Mouse (Mus musculus) 3T3-L1 (cell line): ENCODE data around the gene Cyb5r4.
A peak's percentile ranks its signal among the peaks of the same experiment; 100 is the strongest.
"Not testable (repeated sequence)": the region's sequence is repeated elsewhere in the genome, so short reads cannot be mapped to it uniquely, and the experiment has no call there.

Experiments
- DNase-seq: peaks from one replicate; pipeline ENCODE4 v3.0.0-alpha.2; 2015; ENCODE audit warnings: low read depth, low spot score

The Cyb5r4 gene

DNA sequence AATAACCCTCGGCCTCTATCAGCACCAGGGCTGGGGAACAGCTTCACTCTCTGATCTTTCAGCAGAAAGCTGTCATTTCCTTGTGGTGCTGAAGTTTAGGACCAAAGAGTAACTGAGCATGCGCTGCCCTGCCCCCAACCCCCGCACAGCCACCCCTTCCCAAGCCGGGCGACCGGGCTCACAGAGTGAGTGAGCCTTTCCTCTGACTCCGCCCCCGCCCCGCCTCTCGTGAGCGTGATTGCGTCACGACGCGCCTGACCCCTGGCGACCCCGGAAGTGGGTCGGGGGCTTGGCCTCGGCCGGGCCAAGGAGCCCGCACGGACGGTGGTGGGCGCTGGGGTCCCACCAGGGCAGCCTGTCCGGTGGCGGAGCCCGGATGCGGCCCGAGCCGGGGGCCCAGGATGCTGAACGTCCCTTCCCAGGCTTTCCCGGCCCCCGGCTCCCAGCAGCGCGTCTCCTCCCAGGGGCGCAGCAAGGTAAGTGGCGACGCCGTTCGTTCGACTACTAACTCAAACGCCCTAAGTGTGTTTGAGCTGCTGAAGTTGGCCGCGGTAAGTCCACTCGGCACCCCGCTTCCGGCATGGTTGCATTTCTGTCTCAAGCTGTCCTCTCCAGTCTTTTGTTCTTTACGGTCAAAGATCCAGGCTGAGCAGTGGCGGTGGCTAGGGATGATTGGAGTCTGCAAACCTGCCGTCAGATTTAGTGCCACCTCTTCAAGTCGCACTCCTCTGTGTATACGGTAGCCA, at the start of gene Cyb5r4:
Gene Cyb5r4 (plus strand): TSS at position 237 of the 746 bp plus-strand sequence.
- peak; percentile 96 for DNase-seq

DNA sequence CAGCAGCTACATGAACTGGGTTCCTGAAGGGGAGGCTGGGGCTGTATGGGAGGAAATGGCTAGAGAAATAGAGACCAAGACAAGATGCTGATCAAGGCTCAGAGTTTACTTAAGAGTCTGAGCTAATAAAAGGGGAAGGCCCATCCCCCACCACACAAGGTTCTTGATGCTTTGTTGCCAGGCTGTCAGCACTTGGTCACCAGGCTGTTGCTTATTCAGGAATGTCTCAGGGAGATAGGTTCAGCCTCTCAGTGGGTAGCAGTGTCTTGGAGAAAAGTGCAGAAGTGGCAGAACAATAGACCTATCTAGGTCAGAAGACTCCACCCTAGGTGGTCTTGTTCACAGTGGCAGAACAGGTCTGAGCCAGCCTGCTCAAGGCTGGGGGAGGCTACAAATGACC, 49.3 kb upstream of the Cyb5r4 start:
- not testable (repeated sequence) for DNase-seq

DNA sequence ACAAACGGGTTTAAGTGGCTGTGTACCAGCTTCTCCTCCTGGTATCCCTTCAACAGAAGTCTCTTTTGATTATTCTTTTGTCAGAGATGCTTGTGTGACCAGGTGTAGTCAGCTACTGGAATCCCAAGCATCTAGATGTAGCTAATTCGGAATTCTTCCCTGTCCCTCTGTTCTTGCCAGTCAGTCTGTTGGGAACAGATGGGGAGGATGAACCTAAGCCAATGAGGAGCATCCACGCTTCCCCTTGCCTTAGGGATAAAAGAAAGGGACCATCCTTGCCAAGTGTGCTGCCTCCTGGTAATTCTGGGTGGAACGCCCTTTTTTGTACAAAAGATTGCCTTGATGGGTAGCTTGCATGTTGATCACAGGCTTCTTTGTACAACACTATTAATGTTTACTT, 48.3 kb upstream of the Cyb5r4 start:
- DNase-seq = no peak

DNA sequence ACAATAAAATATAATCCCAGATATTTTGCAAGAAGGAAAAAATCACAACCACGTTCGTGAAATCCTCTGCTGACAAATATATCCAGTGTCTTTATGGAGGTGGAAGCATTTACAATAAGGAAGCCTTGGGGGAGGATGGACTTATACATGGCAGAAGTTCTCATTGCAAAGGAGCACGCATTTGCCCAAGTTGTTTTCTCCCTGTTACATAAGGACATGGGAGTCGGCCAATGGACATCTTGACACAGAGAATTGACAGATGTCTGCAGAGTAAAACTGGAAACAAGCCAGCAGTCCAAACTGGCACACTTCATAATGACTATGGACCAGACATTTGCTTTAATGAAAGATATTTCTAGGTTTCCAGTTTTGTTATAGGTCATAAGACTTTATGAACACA, 44.9 kb upstream of the Cyb5r4 start:
- no peak for DNase-seq

DNA sequence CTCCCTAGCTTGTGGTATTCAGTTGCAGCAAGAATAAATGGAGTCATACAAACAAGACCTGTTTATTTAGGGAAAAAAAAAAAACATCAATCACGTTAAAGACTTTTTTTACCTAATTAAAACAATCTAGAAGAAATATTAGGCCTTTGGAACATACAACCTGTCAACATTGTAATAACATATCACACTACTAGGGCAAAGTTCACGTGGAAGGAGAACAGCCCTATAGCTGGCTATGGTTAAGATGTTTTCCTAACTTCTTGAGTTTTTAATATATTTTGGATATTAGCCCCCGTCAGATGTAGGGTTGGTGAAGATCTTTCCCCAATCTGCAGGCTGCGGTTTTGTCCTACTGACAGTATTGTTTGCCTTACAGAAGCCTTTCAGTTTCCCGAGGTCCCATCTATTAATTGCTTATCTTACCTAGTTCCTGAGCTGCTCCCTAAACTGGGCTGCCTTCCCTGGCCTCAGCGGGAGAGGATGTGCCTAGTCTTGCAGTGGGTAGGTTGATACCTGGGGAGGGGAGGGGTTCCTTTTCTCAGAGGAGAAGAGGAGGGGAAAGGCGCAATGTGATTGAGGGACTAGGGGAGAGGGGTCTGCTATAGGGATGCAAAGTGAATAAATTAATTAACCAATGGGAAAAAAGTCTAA, 43.4 kb upstream of the Cyb5r4 start:
- no peak for DNase-seq

DNA sequence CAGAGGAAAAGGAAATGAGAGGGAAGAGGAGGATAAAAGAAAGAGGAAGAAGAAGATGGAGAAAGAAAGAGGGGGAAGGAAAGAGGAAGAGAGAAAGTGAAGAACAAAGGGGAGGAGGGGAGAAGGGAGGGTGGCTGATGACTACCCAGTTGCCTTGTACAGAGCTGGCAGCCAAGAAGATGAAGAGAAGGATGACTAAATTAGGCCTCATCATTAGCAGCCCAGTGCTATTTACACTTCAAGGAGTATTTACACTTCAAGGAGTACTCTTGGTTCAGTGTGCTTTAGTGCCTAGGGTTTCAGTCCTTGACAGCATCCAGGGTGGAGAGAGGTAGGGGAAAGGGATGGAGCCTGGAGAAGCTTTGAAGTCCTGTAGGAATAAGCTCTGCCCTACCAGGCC, 41.8 kb upstream of the Cyb5r4 start:
- no peak for DNase-seq

DNA sequence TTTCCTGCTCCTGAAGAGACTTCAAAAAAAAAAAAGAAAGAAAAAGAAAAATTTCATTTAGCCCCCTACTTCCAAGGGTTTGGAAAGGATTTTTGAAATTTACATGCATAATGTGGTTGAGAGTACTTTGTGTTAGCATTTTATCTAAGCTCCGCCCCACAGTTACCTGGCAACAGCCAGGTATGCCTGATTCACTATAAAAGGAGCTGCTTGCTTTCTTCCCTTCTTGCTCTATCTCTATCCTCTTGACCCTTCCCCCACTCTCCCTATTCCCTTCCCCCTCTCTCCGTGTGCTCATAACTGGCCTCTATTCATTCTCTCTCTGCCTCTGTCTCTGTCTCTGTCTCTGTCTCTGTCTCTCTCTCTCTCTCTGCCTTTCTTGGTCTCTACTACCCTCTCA, 40.9 kb upstream of the Cyb5r4 start:
- no peak for DNase-seq

DNA sequence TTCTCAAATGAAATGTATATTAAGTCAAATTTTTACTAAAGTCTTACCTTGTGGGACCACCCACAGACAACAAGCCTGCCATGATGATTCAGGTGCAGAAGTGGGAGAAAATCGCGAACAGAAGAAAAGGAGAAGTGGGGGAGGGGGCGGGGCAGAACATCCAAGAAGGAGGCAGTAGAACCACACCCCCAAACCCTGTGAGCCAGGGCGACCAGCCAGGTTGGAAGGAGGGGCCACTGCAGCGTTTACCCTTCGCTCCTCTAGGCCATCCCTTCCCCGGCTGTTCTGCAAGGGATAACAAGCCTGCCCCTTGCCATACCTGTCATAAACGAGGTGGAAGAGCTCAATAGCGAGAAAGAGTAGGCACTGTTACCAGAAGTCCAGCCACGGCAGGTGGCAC, 40.3 kb upstream of the Cyb5r4 start:
- no peak for DNase-seq

DNA sequence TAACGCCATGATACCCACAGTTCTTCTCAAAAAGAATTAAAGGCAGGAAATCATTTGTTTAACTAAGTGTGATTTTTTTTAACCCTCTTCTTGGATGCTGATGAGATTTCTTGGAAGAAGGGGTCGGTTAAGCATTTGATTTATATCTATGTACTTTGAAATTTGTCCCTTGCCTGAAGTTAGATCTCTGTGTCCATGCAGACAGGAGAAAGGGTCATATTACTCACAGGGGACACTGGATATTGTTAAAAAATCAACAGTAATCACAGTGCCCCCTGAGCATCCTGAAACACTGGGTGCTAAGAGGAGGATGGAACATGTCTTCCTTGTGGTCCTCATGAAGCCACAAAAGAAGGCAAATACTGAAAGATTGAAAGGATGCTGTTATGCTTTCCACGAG, 37.2 kb upstream of the Cyb5r4 start:
- no peak for DNase-seq

DNA sequence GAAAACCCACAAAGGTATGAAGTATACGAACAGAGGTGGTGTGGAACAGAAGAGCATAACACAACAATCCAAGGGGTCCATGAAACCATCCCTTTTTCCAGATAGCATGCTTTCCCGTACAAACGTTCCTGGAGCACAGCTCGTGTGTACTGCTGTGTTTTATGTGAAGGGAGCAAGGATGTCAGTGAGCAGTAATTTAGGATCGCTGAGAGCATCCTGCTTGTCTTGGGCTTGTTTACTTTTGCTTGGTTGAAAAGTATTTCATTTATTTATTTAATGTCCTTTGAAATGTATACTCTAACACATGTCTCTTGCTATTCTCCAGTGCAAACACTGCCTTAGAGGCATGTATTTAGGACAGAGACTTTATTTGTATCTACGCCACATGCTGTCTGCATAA, 36.7 kb upstream of the Cyb5r4 start:
- no peak for DNase-seq

DNA sequence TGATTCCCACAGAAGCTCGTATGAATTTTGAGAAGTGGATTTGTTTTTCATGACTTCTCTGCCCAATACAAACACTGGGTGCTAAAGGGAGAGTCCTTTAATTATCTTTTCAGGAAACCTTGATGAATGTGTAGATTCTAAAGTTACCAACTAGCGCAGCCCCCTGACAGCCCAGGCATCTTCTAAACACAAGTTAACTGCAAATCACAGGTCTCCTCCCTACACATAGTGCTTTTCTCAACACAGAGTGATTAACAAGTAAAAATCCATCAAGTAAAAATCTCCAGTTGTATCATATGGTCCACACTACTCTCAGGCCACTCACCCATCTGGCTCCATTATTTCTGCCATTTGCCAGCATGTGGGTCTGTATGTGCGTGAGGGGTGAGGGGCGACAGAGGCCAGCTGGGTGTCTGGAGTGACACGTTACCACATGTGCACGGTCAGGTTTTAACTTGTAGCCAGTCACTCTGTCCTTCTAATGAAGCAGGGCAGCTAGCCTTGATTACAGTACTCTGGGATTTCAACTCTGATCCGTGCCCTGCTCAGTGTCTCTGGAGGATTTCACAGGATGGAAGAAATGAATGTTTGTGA, 35.0 kb upstream of the Cyb5r4 start:
- DNase-seq = no peak

DNA sequence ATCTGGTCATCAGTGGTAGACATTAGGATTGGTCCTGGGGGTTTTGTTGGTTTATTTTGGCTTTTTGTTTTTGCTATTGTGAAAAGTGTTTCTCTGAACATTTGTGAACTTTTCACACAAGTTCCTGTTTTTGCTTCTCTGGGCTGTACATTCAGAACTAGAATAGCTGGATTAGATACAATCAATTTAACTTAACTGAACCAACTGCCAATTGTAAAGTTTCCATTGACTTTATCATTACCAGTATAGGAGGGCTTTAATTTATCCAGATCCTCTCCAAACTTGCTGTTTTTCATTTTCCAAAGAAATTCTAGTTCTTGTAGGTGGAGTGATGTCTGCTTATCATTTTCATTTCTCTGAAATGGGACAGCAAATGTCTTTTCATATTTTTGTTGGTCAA, 32.0 kb upstream of the Cyb5r4 start:
- no peak for DNase-seq

DNA sequence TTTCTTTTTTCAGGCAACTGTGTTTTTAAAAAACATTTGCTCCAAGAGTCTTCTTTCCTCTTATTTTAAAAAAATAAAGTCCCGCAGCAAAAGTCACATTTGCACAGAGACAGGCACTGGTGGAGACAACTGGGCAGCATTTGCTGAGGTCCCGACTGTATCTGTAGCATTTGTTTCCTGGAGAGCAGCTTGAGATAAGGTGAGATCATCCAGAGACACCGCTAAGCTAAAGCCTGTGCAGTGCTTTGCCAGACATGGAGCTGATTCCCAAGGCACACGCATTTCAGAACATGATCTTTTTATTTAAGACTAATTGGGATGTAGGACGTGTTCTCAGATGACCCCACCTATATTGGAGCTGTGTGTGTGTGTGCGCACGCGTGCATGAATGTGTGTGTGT, 30.1 kb upstream of the Cyb5r4 start:
- DNase-seq = no peak

DNA sequence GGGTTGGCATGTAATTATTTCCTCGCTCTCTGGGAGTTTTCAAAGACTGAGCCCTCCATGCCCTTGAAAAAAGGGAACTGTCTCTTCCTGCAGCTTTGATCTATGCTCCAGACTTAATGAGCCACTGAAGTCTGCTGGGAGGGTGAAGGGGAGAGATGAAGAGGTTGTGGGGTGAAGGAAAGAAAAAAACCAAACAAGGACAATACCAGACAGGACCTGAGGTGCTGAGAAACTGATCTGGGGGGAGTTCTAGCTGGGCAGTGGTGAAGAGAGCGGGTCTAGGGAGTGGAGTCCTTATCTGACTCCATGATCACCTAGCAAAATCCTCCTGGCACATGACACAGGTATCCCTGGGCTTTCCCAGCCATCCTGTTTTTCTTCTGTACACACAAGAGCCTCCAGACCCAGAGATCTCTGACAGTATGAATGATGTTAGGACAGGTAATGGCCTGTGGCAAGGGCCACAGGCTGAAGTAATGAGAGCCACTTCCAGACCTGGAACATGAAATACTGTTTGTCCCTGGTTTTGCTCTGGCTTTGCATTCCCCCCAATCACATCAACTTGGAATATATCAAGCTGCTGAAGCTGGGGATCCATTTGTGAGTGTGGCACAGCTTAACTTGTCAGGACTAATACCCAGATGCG, 24.6 kb upstream of the Cyb5r4 start:
- no peak for DNase-seq

DNA sequence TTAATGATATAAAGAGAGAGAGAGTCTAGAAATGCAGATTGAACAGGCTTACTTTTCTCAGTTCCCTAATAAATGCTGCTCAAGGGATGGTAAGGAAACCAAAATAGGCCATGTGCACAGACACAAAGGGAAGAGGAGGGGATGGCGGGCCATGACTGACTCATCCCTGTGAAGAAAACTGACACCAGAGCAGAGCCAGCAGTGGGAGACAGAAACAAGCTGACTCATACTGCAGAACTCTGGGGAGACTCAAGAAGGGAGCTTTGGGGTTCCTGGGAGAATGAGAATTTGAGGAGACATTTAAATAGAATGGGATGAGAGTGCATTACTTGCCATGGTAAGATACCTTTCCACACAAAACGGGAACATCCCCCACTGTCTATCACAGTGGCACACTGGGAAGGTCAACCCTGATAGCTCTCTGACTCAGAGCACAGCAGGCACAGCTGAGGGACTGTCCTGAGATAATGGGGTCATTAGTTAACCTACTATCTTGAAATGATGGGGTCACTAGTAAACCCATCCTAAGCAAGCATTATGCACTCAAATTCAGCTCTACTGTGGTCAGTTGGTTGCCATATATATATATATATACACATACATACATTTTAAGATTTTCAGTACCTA, 21.7 kb upstream of the Cyb5r4 start:
- peak; percentile 83 for DNase-seq

DNA sequence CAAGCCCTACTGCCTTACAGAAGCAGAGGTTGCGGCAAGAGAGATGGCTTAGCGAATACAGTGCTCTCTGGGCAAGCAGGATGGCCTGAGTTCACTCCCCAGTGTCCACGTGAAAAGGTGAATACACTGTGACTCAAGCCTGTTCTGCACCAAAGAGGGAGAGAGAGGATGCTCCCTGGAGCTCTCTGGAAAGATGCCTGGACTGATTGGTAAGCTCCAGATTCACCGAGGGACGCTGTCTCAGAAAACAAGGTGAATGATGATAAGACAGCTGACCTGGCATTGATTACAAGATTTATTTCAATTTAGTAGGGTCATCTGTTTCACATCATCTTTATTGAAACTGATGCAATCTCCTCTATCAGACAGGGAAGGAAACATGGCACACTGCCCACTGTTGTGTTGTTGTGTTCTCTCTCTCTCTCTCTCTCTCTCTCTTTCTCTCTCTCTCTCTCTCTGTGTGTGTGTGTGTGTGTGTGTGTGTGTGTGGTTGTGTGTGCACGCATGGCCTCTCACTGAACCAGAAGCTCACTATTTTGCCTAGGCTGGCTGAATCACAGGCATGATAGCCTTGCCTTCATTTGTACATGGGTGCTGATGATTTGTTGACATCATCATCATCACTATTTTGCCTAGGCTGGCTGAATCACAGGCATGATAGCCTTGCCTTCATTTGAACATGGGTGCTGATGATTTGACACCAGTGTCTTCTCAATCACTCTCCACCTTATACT, 16.9 kb upstream of the Cyb5r4 start:
- DNase-seq = peak; percentile 23

DNA sequence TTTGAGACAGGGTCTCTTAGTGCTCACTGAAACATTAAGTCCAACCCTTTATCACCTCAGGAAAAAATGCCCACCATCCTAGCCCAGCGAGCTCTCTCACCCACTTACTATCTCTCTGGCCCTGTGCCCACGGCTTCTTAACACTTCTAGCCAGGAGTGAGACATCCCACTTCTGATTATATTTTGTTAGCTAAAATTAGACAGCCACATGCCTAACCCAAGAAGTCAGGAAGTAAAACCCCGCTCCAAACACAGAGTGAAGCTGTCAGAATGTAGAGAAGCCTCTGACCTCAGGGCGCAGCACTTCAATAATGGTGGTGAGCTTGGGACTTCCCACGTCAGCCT, 16.4 kb upstream of the Cyb5r4 start:
- DNase-seq = no peak

DNA sequence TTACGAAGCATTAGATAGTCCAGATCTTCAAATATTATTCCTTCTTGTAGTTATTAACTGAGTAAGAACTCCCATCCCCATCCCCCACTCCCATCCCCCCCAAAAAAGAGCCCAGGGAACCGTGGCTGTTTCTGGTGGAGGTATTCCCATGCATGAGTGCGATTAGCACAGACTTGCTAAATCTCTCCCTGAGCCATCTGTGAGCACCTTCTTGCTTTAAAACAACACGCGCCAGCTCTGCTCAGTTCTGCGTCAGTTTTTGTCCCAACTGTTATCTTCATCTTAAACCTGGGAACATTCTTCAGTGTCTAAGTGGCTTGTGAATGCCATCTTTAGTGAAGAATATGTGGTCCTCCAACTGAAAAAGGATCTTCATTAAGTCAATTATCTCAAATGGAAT, 13.3 kb upstream of the Cyb5r4 start:
- no peak for DNase-seq

DNA sequence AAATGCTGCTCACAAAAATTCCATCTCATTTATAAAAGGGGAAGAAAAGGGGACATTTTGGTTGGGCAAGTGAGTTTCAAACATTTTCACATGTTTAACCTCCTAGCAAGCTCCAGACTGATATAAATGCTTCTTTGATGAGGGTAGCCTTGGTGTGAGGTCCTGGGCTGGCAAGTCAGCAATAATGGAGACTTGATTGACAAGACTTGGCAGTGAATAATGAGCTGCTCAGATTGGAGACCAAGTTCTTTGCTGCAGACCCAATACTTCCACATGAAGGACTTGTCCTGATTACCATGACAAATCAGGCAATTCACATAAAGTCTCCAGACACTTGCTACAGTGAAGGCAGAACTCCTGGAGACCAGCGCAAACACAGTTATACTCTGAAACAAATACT, 12.9 kb upstream of the Cyb5r4 start:
- no peak for DNase-seq

DNA sequence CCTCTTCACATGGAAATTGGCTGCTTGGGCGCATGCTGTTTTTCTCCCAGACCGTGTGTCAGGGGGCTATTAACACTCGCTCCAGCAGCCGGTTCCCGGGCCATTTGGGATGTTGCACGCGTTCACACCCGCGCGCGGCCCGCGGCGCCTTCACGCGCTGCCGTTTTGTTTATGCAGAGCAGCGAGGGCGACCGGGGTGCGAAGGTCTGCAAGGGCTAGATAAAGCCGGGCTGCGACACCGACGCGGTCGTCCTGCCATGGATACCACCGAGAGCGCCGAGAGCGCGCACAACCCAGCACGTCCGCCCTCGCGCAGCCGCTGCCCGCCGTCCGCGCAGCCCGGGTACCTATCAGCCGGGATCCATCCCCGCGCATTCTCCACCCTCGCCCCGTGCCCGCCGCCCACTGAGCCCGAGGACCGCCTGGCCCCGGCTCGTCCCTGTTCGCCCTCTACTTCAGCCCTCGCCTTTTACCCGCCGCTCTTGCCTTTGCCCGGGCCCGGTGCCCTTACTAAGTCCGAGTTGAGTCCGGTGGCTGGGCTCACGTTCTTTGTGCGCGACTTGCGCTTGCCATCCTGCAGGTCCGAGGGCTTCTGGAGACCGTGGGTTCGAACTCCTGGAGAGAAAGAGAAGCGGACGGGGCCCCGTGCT, 6.4 kb upstream of the Cyb5r4 start, which contains the start of gene Ripply2:
Gene Ripply2 (plus strand): TSS at position 250 of the 650 bp plus-strand sequence.
- no peak for DNase-seq

DNA sequence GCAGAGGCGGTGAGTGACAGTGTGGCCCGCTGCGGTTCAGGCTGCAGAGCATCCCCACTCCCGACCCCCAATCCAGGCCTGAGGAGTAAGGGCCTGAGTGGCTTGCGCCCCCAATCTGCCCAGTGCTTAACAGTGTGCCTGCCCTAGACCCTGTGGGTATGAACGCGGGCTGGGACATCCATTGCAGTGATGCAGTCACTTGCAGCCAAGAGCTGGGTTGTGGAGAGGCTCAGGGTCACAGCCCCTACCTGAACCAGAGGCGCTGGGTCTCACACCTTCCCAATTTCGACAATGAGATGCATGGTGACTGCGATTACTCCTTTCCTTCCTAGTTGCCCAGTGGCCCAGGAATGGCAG, 5.9 kb upstream of the Cyb5r4 start:
- DNase-seq = no peak
